Mouse (Mus musculus) cerebellum, adult 2 months (tissue): ENCODE measurements around the gene Phf21a.

ENCODE experiments used
- CTCF ChIP-seq: fragments of 200-500 bp; IDR thresholded peaks from 2 replicates; pipeline ENCODE4 v1.5.1; 2011; ENCODE audit warnings: low read depth, mild to moderate bottlenecking, control low read depth, low read length, moderate library complexity, borderline replicate concordance; ENCODE audit not compliant: insufficient read depth
- POLR2A ChIP-seq: fragments of 200-500 bp; IDR thresholded peaks from 2 replicates; pipeline ENCODE4 v1.6.1; 2011; ENCODE audit warnings: low read length, control low read depth, borderline replicate concordance; ENCODE audit not compliant: insufficient read depth

DNA sequence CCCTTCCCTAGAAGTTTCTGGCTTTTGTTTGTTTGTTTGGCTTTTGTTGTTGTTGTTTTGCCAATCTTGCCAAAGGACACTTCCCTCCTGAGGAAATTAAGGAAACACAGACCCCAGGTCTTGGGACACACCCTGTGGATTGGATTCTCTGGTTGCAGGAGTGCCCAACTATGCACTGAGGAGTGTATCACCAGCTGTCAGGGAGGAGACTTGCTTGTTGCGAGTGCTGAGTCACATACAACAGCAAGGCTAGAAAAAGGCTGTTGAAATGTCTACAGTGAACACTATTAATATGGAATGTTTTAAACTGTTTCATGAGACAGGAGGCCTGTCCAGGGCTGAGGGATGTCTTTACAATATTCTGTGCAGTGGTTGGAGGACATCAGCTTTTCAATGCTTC, 26.0 kb upstream of the Phf21a start:
- TF ChIP-seq CTCF = no peak
- TF ChIP-seq POLR2A = no peak
